In the genomic region with DNA sequence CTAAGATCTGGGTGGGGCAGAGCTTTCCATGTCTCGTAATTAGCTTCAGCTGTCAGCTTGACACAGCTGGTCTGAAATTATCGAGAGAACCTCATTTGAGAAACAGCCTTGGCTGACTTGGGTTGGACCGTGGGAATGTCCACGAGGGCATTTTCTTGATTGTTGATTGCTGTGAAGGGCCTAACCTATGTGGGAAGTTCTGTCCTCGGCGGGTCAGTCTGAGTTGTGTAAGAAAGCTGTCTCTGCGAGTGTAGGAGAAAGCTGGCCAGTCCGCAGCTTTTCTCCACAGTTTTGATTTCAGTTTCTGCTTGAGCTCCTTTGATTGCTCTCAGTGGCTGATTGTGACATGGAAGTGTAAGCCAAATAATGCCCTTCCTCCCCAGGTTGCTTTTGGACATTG, we compare ENCODE assay signal across 26 mouse cellular contexts. TPM values are rescaled to one million over a fixed set of nuclear protein-coding genes. Genes with fewer than 3 reads are reported as not detected.
DNase-seq lines count a peak whose midpoint lies in the region; TF ChIP-seq lines count a peak whose summit lies in the region.
"Had no signal": no experiment of that assay in that cellular context is flagged by ENCODE, and none has a peak within 500 bp of the region (broad histone marks: within the 10 kb centered on the region; RNA-seq: fewer than 3 reads in every experiment).

No protein-coding gene starts in this region.

- TF ChIP-seq POLR2A in CH12.LX (IDR thresholded peaks at IDR 0.05; ENCODE audit: low read depth, low read length): no peak
- TF ChIP-seq POLR2A in lung, adult 2 months (IDR thresholded peaks at IDR 0.05; ENCODE audit: borderline replicate concordance, extremely low read depth, low read depth, low read length): no peak
- no peak for TF ChIP-seq POLR2A in thymus, adult 2 months (IDR thresholded peaks at IDR 0.05; ENCODE audit: control insufficient read depth, extremely low read depth, insufficient read depth, low read length, poor library complexity)

- H3K4me1 ChIP-seq in CH12.LX (ENCODE audit: control insufficient read depth in 1 of 2, insufficient read depth in 2 of 2): 0 out of 4 replicates have a peak, but pooled peaks cover 0 to 2% of the 10 kb centered on the region in 2 experiments
- H3K4me1 ChIP-seq in lung, adult 2 months (ENCODE audit: control insufficient read depth, insufficient read depth, low read length): no peaks in the 10 kb centered on the region
- H3K4me1 ChIP-seq in thymus, adult 2 months (replicated peaks; ENCODE audit: control insufficient read depth, insufficient read depth, low read length): no peaks in the 10 kb centered on the region
- H3K4me1 ChIP-seq: forebrain, embryonic 13.5 days; heart, embryonic 15.5 days; intestine, embryonic 15.5 days; limb, embryonic 10.5 days had no signal

- no peak overlapping the region for H3K9ac ChIP-seq in CH12.LX (ENCODE audit: insufficient read depth, low read depth)
- H3K9ac ChIP-seq: forebrain, embryonic 13.5 days; heart, embryonic 15.5 days; intestine, embryonic 15.5 days; lung, embryonic 14.5 days had no signal

- dilution Hi-C loops in CH12.LX (cut with MboI; ENCODE audit: extremely low pct_ligation_motif_present, extremely low pct_unique_long_range_greater_than_20kb, low sequenced_read_pairs): no loop called here

- H3K27ac ChIP-seq in CH12.LX (ENCODE audit: insufficient read depth, low read depth): no peak overlapping the region
- H3K27ac ChIP-seq in thymus, adult 2 months (ENCODE audit: control insufficient read depth, insufficient read depth, low read length): no peak overlapping the region
- H3K27ac ChIP-seq: forebrain, embryonic 13.5 days; heart, embryonic 15.5 days; intestine, embryonic 15.5 days; layer of hippocampus, adult 2 months; limb, embryonic 10.5 days had no signal

- peak; percentile 1 for DNase-seq in embryo, embryonic 11 days
- DNase-seq in embryo, embryonic 10.5 days (ENCODE audit: low spot score): no peak
- no peak for DNase-seq in CH12.LX (ENCODE audit: extremely low read depth)
- DNase-seq in lung, adult 2 months: peak; percentile 10
- peak; percentile 11 to 37 for DNase-seq in lung, postnatal 4 days
- DNase-seq in cerebellum, postnatal 25 days: no peak
- DNase-seq in thymus, adult 2 months: no peak
- DNase-seq in adrenal gland, postnatal 14 days: no peak
- DNase-seq: adrenal gland, postnatal 25 days; cerebellum, adult 8-10 months; heart, postnatal 4 days; kidney, adult 9 months; kidney, postnatal 14 days; lung, embryonic 14.5 days; right cerebral cortex, adult 18-20 months; thymus, adult 18-20 months had no signal

- no peak for TF ChIP-seq CTCF in CH12.LX (conservative IDR thresholded peaks at IDR 0.05 in 1 of 2, IDR thresholded peaks at IDR 0.05 in 1 of 2; ENCODE audit: low read depth in 2 of 2, low read length in 2 of 2)
- no peak for TF ChIP-seq CTCF in lung, adult 2 months (IDR thresholded peaks at IDR 0.05; ENCODE audit: insufficient read depth, low read length)
- no peak for TF ChIP-seq CTCF in thymus, adult 2 months (IDR thresholded peaks at IDR 0.05; ENCODE audit: borderline replicate concordance, control insufficient read depth, extremely low read depth, insufficient read depth, low read length, poor library complexity)

- WGBS in lung, adult 2 months: 59% methylated on average over 8 of the region's 8 CpGs
- 86% methylated on average over 8 of the region's 8 CpGs for WGBS in thymus, adult 2 months

- H3K4me2 ChIP-seq in CH12.LX (ENCODE audit: insufficient read depth, low read depth, poor library complexity, severe bottlenecking): peak overlapping the region; percentile 1; the same call in 1 of the 2 replicates
- H3K4me2 ChIP-seq: forebrain, embryonic 13.5 days; heart, embryonic 15.5 days; intestine, embryonic 15.5 days; liver, embryonic 11.5 days; lung, embryonic 14.5 days had no signal

- no peak for TF ChIP-seq EP300 in CH12.LX (IDR thresholded peaks at IDR 0.05; ENCODE audit: low read length)

- no peaks in the 10 kb centered on the region for H3K27me3 ChIP-seq in CH12.LX (replicated peaks)
- no peaks in the 10 kb centered on the region for H3K27me3 ChIP-seq in thymus, adult 2 months (ENCODE audit: control insufficient read depth, insufficient read depth, low read length)
- H3K27me3 ChIP-seq: forebrain, embryonic 13.5 days; heart, embryonic 15.5 days; intestine, embryonic 15.5 days had no signal

- TF ChIP-seq RAD21 in CH12.LX (IDR thresholded peaks at IDR 0.05; ENCODE audit: low read depth, low read length): no peak

- no peaks in the 10 kb centered on the region for H3K9me3 ChIP-seq in CH12.LX (replicated peaks; ENCODE audit: low read length)
- H3K9me3 ChIP-seq: forebrain, embryonic 13.5 days; heart, embryonic 15.5 days; intestine, embryonic 15.5 days; limb, embryonic 10.5 days had no signal

- no peaks in the 10 kb centered on the region for H3K79me2 ChIP-seq in CH12.LX (replicated peaks; ENCODE audit: control insufficient read depth, extremely low read depth, insufficient read depth, poor library complexity, severe bottlenecking)

- in situ Hi-C loops in CH12.LX (cut with MboI; ENCODE audit: low pct_ligation_motif_present, low pct_unique_long_range_greater_than_20kb, low sequenced_read_pairs): loop anchor here (10.0 kb wide), 1 partner anchor 105 kb away; a partner anchor contains a TSS

- no peaks in the 10 kb centered on the region for H3K36me3 ChIP-seq in CH12.LX (replicated peaks in 1 of 2; ENCODE audit: control insufficient read depth in 1 of 2, insufficient read depth in 1 of 2, low read length in 1 of 2)
- H3K36me3 ChIP-seq in thymus, adult 2 months (ENCODE audit: control insufficient read depth, insufficient read depth, low read length): no peaks in the 10 kb centered on the region
- H3K36me3 ChIP-seq: heart, embryonic 15.5 days; intestine, embryonic 15.5 days; limb, embryonic 10.5 days had no signal

- H3K4me3 ChIP-seq in CH12.LX (replicated peaks in 1 of 3; ENCODE audit: low read depth in 2 of 3, low read length in 2 of 3, poor library complexity in 1 of 3): no peak overlapping the region
- H3K4me3 ChIP-seq in lung, adult 2 months (replicated peaks; ENCODE audit: extremely low read depth, low read depth, low read length): no peak overlapping the region
- no peak overlapping the region for H3K4me3 ChIP-seq in thymus, adult 2 months (ENCODE audit: control insufficient read depth, insufficient read depth, low read length)
- H3K4me3 ChIP-seq: forebrain, embryonic 13.5 days; heart, embryonic 15.5 days; intestine, embryonic 15.5 days; layer of hippocampus, adult 2 months; limb, embryonic 10.5 days had no signal

TF ChIP-seq in CH12.LX, 34 proteins besides CTCF, POLR2A, EP300 and RAD21:
- TF ChIP-seq RCOR1 (conservative IDR thresholded peaks at IDR 0.05; ENCODE audit: low read depth, low read length): no peak
- TF ChIP-seq PAX5 (IDR thresholded peaks at IDR 0.05; ENCODE audit: low read length): no peak
- no peak for TF ChIP-seq MYC (IDR thresholded peaks at IDR 0.05; ENCODE audit: low read depth, low read length)
- no peak for TF ChIP-seq ELF1 (IDR thresholded peaks at IDR 0.05; ENCODE audit: low read depth, low read length)
- no peak for TF ChIP-seq USF1 (IDR thresholded peaks at IDR 0.05; ENCODE audit: low read depth, low read length)
- TF ChIP-seq NELFE (IDR thresholded peaks at IDR 0.05; ENCODE audit: low read depth, low read length): no peak
- TF ChIP-seq TBP (conservative IDR thresholded peaks at IDR 0.05; ENCODE audit: low read depth, low read length): no peak
- TF ChIP-seq ZMIZ1 (IDR thresholded peaks at IDR 0.05; ENCODE audit: low read depth, low read length): no peak
- TF ChIP-seq POLR2AphosphoS2 (IDR thresholded peaks at IDR 0.05; ENCODE audit: low read depth, low read length): no peak
- no peak for TF ChIP-seq MXI1 (IDR thresholded peaks at IDR 0.05; ENCODE audit: low read depth, low read length)
- no peak for TF ChIP-seq TCF12 (IDR thresholded peaks at IDR 0.05; ENCODE audit: low read depth, low read length)
- TF ChIP-seq MEF2A (IDR thresholded peaks at IDR 0.05; ENCODE audit: borderline replicate concordance, low read depth, low read length): no peak
- TF ChIP-seq ZNF384 (IDR thresholded peaks at IDR 0.05; ENCODE audit: low read depth, low read length): no peak
- no peak for TF ChIP-seq CHD1 (IDR thresholded peaks at IDR 0.05; ENCODE audit: low read depth, low read length)
TF ChIP-seq in CH12.LX: peak in this region for 0.

RNA-seq across cellular contexts. Expression of a gene that starts 21.6 kb away (rescaled TPM):
- total RNA-seq in CH12.LX (2012; rRNA removed) (not detected in 2 replicates), CH12.LX (2014; rRNA removed) (not detected in 2 replicates)
- polyA plus RNA-seq in CH12.LX (2012; ENCODE audit: insufficient read length, low read depth): not detected in 2 replicates
- 0.26 and 3.8 TPM in 2 replicates for polyA plus RNA-seq in lung, adult 2 months (2012; rRNA removed)
- polyA plus RNA-seq in thymus, adult 2 months (2012; rRNA removed): 2.6 and 3.1 TPM in 2 replicates
- 0.41 and 0.49 TPM in 2 replicates for total RNA-seq in adrenal gland, postnatal 14 days (2021)
- total RNA-seq: adrenal gland, postnatal 25 days; gastrocnemius, adult 8-10 months; heart, postnatal 4 days; layer of hippocampus, adult 2 months; layer of hippocampus, postnatal 25 days had no signal
- polyA plus RNA-seq: cortical plate, adult 2 months; midbrain, embryonic 16.5 days had no signal

Comparison
In these comparisons a context has a peak if more than half of its experiments do, and no peak if none do; other contexts are left out.
1. DNase-seq: peak in embryo, embryonic 11 days (single experiment), lung, adult 2 months (single experiment) and lung, postnatal 4 days (2 of 2); none in embryo, embryonic 10.5 days (single experiment), CH12.LX (single experiment), cerebellum, postnatal 25 days (0 of 2), thymus, adult 2 months (single experiment) and adrenal gland, postnatal 14 days (single experiment).